Mouse (Mus musculus): ENCODE results near the gene Sec16a.
"Not testable (repeated sequence)": the region's sequence is repeated elsewhere in the genome, so short reads cannot be mapped to it uniquely, and the experiment has no call there.

Gene Sec16a

DNA sequence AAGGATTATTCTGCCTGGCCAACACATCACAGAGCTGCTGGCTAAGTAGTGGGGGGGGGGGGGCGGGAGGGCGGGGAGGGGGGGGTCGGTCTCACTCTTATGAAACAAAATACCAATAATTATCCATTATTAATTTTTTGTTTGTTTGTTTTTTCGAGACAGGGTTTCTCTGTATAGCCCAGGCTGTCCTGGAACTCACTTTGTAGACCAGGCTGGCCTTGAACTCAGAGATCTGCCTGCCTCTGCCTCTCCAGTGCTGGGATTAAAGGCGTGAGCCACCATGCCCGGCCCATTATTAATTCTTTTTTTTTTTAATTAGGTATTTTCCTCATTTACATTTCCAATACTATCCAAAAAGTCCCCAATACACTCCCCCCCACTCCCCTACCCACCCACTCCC lies 64.1 kb downstream of the Sec16a start:
- not testable (repeated sequence) for DNase-seq

DNA sequence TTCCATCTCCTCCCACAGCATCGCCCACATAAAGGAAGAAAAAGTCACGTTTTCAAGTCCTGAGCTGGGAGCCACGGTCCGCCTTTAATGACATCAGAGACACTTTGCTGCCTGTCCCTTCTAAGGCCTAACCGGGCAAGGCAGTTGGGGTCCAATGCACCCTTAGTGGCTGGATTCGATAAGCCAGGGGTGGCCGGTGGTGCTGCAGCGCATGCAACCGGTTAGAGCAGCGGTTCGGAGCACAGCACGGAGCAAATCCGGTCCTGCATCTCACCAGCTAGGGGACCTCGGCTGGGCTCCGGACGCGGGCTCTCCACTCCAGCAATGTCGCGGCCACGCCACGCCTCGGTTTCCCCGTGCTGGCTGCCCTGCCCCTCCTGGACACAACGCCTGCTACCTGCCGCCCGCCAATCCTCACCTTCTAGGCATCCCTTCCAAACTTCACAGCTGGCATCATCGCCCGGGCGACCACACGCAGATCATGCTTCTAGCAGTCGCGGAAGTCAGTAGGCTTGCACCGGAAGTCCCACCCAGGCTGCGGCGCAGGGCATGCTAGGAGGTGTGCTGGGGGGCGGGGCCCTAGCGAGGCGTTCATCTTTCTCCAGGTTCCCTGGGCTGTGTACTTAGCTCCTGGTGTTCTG lies 64.8 kb downstream of the Sec16a start, which contains the start of gene Snapc4:
TSS of gene Snapc4 (minus strand) at position 523 of the 641 bp plus-strand sequence.
- DNase-seq = peak; percentile 83 to 89

DNA sequence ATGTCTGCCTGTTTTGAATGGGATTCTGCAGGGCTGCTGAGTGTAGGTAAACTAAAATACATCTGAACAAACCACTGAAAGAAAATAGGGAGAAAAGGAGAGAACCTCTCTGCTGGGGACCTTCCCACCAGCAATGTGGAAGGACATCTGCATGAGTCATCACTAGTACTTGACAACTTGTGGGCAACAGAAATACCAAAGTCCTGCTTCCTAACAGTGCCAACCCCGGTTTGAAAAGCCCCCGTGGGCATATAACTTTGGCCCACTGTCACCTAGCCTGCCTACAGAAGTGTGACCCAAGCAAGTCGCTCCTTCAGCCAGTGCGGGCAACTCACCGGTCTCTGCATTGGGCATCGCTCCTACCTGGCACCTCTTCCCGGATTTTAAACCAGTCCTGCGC lies 72.6 kb downstream of the Sec16a start:
- DNase-seq = no peak

DNA sequence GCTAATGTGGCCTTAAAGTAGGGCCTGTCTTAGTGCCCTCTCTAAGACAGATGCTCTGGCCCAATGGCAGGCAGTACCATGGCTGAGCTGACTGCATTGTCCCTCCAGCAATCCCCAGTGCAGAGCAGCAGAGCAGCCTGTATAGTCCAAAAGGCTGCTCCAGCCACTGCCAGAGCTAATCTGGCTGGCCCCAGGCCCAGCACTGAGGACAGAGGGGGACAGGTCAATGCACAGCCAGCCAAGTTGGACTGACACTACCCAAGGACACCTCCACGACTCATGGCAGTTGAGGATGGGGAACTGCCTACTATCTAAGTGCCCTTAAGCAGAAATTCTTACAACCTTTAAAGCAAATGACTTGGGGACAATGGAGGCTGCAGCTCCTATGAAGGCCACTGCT lies 76.4 kb downstream of the Sec16a start:
- DNase-seq = no peak

DNA sequence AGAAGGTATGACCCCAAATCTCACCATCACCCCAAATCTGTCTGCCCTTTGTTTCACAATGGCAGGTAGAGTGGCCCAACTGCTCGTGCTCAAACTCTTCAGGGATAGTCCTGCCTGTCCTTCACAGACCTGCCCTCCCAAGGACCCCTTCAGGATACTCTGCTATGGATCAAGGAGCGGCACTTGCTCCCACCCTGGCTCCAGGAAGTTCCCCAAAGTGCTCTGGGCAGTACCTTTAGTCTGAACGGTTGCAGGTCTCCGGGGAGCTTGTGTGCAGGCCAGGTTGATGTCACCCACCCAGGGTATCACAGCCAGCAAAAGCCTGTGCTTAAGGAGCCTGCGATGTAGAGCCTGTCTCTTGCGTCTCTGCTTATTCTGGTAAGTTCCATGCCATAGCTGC lies 77.1 kb downstream of the Sec16a start:
- DNase-seq = no peak

DNA sequence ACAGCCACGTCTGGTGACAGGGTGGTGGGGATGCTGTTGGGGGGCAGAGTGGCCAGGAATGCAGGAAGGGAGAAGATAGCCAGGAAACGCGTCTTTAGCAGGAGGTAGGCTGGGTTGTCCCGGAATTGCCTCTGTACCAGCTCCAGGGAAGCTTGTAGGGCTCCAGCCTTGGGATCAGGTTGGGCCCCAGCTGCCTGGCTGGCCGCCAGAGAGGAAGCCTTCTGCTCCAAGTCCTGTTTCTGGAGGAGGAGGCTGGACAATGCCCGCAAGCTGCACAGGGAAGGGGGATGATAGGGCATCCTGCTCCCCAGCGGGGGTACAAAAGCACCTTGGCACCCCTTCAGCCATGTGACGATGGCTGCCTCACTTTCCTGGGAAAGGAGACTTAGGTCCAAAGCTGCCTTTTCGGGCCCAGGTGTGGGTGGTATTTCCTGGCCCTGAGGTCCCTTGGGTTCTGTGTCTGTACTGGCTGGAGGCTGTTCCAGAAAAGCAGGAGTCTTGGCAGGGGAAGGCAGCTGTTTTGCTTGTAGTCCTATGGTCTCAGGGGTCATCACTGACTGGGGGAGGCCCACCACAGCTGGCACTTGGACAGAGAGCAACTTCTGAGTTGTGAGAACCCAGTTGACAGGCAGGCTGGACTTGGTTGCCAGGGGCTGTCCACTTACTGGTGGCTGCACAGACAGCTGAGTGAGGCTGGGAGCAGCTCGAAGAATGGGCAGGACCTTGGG lies 80.1 kb downstream of the Sec16a start:
- DNase-seq = peak; percentile 42 to 48

DNA sequence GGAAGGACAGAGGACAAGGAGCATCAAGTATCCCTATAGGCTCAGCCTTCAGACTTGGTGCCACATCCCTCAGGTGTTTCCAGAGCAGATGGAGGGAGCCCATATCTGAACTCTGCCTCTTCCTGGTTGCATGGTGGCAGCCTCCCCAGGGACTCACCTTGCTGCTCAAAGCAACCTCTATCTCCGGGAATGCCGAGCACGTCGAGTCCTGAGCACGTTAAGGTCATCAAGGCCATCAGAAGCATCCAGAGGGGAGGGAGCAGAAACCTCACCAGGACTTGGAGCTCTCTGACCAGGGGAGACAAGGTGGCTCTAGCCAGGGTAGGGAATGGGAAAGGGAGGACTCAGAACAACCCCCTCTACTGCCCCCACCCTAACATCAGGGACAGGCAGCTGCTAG lies 81.5 kb downstream of the Sec16a start:
- no peak for DNase-seq

DNA sequence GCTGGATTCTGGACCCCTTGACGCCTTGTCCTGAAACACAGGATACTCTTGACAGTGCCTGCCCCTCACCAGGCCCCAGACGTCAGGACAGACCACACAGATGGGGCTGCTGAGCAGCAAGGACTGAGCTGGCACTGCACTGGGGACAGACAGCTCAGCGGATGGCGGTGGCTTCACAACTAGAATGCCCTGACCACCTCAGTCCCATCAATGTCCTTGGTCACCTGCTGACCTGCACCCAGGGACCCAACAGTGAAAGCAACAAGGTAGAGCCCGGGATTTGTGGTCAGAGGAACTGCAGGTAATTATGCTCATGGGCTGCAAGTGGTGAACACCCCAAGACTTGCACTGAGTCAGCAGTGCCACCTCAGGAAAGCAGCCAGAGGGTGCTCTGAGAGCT lies 82.0 kb downstream of the Sec16a start:
- no peak for DNase-seq

DNA sequence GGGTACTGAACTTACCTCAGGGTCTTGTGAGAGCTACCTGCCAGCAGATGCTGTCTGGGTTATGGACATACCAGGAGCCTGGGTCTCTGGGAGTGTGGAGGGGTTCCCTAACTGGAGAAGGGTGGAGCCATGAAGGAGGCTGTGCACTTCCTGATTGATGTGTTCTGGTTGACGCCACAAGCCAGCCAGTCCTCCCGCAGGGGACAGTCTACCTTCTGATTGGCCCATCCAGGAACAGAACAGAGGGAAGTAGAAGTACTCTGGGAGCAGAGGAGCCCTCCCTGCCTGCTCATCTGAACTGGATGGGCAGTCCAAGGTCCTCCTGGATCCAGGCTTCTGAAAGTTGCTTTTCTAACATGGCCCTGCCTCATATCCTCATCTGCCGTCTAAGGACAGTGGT lies 84.2 kb downstream of the Sec16a start, which contains the start of gene Card9:
TSS of gene Card9 (minus strand) at position 147 of the 400 bp plus-strand sequence.
- peak; percentile 49 to 56 for DNase-seq

DNA sequence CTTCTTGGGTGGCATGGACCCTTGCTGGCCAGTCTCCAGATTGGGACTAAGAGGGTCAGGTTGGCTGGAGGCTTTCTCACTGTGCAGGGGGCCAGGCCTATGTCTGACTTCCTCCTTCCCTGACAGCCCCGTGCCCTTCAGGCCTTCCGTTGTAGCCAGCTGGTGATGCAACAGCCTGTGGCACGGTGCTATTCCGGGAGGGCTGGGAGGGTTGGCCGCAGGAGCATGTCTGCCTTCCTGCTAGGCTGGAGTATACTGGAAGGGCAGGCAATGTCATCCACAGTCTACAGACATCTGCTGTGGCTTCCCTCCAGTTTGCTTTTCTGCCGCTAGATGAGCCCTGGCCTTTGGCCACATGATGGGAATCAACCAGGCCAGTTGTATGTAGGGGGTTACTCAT lies 85.0 kb downstream of the Sec16a start:
- DNase-seq = peak; percentile 30 to 36
